Mouse (Mus musculus) A20 (cell line): Measurements from ENCODE around the gene Zgpat.

Experiments used
- DNase-seq: peaks from one replicate; pipeline ENCODE4 v3.0.0-alpha.2; 2011; ENCODE audit warnings: low read depth, low spot score

The Zgpat gene

DNA sequence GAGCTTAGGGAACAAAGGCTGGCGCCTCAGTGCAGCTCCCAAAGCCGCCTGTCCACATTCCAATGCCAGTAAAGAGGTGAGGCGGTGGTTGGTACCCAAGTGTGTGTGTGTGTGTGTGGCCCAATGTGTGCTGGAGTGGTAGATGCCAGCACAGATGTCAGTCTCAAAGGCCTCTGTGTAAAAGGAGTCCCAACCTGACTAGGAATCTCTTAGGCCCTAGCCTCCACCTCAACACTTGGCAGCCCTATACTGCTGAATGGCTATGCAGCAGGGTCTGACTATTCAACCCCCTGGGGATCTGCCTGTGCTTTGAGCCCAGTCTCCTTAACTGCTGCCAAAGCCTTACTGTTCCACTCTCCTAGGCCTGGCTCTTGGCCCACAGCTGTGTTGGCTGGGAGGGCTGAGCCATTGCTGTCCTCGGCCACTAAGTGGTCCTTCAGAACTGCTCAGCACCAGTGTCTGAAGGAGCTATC, 20.2 kb downstream of the Zgpat start:
- no peak for DNase-seq

DNA sequence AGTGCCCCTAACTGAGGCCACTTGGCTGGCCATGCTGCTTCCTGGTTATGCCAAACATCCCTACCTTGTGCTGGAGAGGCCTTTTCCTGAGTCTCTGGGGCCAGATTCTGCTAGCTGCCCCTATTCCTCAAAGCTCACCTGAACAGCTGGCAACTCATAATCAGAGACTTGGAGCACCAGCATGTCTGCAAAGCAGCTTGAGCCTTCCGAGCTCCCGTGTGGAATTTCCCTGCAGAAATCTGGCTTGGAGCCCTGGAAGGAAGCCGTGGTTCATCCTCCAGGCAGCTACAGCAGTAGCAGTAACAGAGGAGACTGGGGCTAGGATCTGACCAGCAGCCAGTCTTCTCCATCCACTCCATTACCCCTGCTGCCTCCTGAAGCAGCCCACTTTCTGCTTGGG, 21.2 kb downstream of the Zgpat start:
- no peak for DNase-seq

DNA sequence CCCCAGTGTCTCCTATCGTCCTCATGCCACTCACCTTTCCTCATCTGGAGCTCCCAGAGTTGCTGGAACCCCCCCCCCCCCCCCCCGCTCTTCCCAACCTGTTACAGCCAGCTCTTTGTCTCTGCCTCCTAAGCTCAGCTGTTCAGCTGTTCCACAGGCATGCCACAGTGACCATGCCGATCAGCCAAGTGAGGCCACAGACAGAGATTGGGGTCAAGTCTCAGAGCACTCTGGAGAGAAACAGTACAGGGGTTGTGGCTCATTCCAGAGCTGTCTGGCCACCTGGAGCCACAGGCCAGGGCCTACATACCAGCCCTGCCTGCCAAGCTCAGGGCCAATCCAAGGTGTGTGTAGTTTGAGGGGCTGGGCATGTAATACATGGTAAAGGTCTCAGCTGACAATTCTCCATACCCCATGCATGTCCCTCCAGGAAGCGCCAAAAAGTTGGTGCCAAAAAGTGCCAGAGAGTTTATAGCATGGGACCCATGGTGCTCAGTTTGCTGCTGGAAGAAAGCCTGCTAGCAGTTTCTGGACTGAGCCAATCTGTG, 22.0 kb downstream of the Zgpat start:
- no peak for DNase-seq

DNA sequence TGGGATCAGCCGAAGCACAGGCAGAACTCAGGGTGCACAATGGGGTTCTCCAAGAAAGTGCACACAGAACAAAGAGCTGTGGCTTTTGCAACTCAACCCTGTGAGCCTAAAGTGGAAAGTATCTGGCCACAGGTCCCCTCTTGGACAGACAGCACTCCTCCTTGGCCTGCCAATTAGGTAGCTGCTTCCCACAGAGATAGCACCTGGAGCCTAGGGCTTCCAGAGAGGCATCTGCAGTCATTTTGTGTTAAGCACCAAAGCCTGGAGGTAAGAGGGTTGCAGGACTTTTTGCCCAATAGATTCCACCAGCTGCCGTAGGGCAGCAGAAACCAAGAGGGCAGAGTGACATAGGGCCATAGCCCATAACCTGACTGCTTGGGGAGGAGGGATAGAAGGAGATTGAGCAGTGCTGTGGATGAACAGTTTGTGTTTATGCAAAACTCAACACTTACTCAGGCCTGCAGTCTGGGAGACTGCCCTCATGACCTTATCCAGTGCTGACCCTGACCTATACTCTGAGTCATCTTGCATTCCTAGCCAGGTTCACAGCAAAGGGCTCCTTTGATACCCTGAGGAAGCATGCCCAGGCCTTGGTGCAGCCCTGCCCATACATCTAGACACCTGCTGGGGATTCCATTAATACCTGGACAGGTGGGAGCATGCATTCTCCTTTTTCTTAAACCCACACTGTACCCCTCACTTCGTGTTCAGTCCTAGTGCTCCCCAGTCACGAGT, 25.6 kb downstream of the Zgpat start:
- no peak for DNase-seq

DNA sequence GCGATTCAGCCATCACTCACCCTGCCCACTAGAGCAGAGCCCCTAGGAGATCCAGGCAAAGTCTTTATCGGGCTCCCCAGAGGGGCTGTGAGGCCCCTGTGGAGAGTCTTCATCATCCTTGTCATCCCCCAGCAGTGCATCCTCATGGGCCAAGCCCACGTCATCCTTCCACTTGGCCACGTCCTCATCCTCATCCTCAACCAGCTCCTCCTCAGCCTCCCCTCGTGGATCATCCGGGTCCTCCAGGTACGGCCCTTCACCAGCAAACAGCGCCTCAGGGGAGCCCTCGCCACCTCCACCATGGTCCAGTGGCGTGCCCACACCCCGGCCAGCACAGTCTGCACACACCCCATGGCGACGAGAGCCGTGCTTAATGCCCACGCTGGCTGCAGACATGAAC, 26.3 kb downstream of the Zgpat start:
- DNase-seq: no peak

DNA sequence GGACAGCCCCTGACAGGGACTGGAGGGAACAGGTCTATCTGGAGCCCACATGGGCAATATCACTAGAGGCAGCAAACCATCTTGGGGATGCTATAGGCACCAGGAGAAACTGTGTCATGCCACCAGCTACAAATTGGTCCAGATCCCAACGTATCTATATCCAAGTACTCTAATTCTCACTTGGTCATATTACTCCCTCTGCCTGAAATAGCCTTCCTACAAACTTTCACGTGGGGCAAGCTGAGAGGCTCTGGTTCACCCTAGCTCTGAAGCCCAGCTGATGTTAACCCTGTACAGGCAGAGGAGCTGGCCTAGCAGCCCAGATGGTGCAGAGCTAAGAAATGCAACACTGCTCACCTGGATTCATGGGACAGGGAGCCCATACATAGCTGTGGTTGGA, 26.8 kb downstream of the Zgpat start:
- DNase-seq: no peak

DNA sequence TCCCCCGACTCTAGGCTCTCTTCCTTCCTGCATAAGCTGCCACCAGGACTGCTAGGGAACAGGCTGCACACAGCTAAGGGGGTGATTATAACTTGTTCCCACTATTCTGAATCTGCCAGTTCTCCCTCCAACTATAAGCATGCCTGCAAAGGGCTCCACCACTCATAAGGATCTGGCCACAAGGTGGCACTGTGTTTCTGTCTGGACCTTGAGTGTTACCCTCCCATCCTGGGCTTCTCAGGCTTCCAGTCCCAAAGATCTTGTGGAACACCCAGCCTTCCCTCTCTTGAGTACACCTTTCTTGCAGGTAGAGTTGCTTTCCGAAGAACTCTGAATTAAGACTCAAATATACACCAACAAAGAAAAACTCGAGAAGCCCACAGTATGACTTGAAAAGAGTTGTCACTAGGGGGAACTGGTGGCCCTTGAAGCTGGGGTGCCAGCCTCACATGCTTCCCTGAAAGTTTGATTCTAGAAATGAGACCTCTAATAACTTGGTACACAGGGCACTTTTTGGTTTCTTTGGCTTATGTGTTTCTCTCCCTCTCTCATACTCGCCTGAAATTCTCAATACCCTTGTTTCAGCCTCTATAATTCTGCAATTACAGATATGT, 28.0 kb downstream of the Zgpat start:
- peak; percentile 81 for DNase-seq

DNA sequence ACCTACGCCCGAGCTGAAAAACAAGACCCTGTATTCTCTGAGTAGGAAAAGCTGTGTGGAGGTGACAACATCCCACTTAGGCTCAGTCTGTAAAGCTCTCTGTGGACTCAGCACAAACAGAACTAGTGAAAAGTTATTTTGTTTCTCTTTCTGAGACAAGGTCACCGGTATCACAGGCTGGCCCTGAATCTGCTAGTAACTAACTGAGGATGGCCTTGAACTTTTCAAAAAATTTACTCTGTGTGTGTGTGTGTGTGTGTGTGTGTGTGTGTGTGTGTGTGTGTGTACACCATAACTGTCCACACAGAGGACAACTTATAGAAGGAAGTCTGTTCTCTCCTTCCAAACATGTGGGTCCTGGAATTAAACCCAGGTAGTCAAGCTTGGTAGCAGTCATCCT, 29.4 kb downstream of the Zgpat start:
- no peak for DNase-seq

DNA sequence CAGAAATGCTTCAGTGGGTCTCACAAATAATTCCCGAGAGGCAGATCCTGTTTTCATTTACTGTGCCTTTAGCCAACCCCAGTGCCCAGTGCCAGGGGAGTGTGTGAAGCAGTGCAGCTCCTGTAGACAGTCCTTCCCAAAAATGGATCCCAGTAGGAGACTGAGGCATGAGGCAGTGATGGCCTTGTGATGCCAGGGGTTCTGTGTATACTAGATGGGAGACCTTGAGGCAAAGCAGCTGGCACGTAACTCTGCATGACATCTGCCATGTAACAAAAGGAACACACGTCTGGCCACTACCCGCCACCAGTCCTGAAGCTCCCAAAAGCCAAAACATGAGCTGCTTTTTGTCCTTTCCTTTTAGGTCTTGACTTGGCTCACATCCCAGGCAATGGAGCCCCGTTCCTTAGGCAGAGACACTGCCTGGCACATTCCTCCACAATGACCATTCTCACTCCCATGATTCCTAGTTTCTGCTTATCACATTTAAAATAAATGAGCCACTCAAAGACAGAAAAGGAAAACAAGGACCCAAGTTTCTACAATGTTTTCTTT, 32.6 kb downstream of the Zgpat start:
- no peak for DNase-seq

DNA sequence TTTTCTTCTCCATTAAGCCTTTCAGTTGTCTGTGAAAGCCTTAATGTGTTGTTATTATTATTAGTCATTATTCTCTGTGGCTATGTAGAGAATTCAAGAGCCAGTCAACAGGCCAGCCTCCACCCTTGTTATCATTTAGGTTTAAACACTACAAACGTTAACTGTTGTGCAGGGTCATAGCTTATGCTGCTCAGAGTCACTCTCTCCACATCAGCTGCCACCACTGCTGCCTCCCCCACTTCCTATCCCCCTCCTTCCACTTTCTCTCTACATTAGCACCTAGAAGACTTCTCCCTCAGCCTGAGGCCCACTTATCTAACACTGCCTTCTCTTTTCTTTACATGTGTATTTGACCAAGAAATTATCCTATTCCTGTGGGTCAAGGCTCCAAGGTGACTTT, 36.8 kb downstream of the Zgpat start:
- DNase-seq: no peak

DNA sequence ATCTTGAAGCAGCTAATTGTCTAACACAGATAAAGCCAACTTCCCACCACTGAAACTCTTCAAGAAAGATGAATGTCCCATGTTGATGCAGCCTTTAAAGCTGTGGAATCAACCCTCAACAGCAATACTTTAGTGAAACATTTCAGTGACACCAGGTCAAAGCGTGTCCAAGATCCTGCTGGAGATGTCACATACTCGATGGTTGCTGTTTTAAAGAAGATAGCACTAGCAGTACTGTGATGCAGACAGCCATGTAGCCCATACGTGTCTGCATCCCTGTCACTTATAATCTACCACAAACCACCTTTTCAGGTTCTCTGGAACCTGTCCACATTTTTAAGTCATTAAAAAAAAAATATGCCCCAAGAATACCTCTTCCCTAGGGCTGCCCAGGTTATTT, 39.0 kb downstream of the Zgpat start:
- no peak for DNase-seq

DNA sequence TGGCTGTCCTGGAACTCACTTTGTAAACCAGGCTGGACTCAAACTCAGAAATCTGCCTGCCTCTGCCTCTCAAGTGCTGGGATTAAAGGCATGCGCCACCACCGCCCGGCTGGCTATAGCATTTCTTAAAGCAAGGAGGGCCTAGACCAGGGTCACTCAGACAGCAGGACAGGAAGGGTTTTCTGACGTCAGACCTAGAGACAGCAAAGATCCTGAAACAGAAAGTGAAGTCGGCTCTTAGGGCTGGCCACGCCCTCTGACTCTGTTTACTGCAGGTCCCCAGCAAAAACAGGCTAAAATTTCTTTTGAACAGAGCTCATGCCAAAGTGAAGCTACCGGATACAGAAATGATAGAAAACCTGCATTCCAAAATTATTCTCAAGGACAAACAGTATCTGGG, 44.9 kb downstream of the Zgpat start:
- peak; percentile 60 for DNase-seq

DNA sequence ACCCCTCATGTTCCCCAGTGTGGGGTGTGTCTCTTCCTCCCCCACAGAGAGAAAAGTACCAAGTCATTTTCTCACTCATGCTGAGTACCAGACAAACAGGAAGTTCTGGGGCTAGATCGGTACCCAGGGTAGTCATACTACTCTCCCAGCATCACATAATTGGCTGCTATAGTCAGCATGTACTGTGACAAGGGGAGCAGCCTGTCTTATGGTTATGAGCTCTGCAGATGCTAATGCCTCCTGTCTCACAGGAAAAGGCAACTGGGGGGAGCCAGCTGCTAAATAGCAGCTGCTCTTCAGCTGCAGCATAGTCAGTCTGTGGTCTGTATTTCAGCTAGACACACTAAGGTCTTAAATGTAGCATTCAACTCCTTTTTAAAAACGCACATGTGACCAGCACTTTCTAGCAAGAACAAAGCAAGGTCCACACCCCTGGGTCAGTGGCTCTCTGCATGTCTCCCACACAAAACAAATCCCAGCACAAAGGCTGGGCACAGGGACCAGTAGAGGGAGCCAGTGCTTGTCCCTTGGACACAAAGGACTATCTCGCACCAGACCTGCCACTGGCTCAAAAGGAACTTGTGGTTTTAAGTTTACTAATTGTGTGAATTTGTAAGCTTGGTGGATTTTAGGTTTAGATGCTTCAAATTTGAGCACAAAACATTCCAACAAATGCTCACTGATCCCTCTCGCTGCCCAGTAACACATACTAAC, 46.2 kb downstream of the Zgpat start:
- peak; percentile 81 for DNase-seq

DNA sequence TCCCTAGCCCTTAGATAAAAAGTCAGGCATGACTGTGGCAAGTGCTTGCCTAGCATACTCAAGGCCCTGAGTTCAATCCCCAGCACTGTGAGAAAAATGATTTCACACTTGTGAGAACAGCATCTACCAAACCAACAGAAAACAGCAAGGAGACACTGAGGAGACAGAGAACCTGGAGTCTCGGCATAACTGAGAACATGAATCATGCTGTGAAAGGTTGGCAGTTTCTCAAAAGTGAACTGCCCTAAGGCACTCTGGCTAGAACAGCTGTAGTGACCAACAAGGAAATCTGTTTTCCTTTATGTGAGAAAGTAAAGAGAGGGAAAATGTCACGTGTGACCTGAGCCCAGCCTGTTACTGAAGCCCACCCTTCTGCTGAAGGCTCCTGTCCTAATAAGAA, 48.4 kb downstream of the Zgpat start:
- DNase-seq: no peak

DNA sequence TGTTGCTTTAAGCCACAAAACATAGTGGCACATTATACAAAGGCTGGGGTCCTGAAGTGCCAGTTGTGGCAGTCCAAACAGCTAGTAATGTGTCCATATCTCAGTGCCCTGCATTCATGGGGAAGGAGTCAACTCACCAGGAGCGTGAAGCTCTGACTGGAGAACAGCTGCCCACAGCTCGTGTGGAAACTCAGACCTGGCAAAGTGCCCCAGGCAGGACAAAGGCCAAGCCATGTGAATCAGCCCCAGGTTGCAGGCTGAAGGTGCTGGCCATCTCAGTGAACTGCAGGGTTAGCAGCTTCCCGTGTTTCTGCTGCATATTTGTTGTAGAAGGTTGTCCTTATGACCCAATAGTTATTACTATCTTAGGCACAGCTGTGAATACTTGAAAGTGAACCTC, 51.2 kb downstream of the Zgpat start:
- no peak for DNase-seq

DNA sequence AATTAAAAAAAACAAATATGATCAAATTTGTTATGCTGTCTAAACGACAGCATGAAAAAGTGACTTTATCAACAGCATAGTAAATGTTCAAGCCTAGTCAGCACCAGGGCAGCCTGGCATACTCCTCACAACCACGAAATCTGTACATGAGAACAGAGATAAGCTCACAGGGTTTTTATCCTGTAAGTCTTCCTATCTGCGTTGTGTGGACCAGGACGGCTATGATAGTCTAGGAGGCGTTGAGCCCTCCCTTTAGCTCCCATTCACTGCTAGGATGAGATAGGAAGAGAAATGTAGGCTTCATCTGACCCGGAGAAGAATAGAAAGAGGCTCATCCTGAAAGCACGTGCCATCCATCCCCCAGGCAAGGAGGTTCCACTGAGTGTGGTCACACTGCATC, 54.6 kb downstream of the Zgpat start:
- no peak for DNase-seq

DNA sequence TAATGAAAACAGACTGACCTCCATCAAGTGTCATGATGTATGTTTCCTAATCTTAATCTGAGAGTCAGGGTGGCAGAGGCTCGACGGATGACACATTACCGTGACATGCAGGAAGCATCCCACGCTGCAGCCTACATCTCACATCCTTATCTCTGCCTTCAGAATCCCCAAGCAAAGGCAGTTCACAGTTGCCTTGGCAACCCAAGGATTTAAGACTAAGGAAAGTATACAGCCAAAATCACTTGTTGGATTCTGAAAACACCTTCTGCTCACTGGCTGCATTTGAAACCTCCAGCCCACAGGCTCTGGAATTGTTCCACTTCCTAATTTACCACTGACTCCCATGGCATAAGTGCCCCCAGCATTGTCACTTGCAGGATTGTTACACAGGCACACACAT, 55.7 kb downstream of the Zgpat start:
- DNase-seq: no peak

DNA sequence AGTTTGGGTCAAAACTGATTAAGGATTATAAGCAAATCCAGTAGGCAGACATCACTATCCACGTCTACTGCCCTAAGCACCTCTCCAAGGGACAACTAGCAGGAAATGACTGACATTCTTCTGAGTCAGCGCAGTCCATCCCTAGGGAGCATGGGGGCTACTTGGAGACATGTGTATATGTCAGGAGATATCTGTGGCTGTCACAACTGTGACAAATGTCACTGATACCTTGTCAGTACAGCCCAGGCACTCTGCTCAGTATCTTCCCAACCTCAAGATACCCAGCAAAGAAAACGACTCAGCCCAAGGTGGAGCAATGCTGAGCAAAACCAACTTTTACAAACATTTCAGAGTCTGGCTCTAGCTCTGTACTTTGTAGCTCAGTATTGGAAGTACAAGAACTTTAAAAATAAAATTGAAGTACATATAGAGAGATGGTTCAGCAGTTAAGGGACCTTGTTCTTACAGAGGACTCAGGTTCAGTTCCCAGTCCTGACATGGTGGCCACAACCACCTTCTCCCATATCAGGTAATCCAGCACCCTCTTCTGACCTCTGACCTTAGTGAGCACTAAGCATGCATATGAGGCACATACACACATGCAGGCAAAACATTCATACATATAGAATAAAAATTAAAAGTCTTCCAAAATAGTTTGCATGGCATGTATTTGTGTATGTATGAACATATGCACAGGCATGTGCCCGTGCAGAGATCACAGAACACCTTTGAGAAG, 56.3 kb downstream of the Zgpat start:
- no peak for DNase-seq

DNA sequence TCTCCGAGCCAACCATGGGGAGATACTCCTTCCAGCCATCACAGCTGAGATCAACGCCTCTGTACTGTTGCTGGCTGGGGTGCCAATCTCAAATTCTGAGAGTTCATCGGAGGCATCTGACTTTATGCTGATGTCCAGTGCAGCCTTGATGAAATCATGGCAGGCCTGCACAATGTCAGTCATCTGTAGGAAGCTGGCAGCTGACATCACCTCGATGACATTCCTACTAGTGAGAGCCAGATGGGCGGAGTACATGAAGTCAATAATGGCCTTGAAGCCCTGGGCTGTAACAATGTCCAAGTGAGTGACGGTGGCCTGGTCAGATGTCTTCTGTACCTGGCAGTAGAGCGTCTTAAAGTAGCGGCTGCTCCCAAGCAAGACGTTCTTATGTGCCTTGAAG, 59.1 kb downstream of the Zgpat start:
- no peak for DNase-seq
